In the genomic region with DNA sequence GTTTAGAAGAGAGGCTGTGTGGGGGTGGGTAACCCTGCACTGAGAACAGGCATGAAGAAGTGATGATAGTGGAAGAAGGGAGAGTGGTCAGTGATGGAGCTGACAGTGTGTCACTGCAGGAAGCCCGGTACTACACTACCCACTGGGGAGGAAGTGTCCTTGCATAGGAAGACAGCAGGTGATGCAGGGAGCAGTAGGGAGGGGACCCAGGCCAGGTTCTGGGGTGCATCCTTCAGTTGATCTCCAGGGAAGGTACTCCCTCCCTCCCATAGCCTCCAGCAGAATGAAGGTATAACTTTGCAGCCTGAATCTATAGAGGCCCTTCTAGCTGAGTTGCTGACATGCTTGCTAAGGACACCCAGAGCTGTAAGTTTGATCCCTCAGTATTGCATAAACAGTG, we compare ENCODE assay signal across 40 mouse cellular contexts. TPM values are rescaled to one million over a fixed set of nuclear protein-coding genes. Genes with fewer than 3 reads are reported as not detected.
"Had no signal": no experiment of that assay in that cellular context is flagged by ENCODE, and none has a peak within 500 bp of the region (broad histone marks: within the 10 kb centered on the region; RNA-seq: fewer than 3 reads in every experiment).

No protein-coding gene starts in this region.

- DNase-seq: cerebellum, adult 2 months; cerebellum, adult 8-10 months; cerebellum, adult 9-10 months; cerebellum, adult 9-11 months; cerebellum, postnatal 10 days; cerebellum, postnatal 14 days; cerebellum, postnatal 25 days; cerebellum, postnatal 36 days; embryo, embryonic 11 days; forebrain, postnatal 0 days; gastrocnemius, adult 2 months; gastrocnemius, postnatal 10 days; gastrocnemius, postnatal 14 days; gastrocnemius, postnatal 25 days; gastrocnemius, postnatal 36 days; heart, adult 18-20 months; heart, adult 2 months had no signal

- H3K4me3 ChIP-seq: embryonic facial prominence, embryonic 10.5 days; embryonic facial prominence, embryonic 12.5 days; embryonic facial prominence, embryonic 13.5 days; embryonic facial prominence, embryonic 15.5 days; erythroblast, embryonic 14.5 days; forebrain, embryonic 10.5 days; forebrain, embryonic 12.5 days; forebrain, embryonic 13.5 days; forebrain, embryonic 15.5 days; gastrocnemius, adult 2 months; heart, adult 2 months had no signal

- H3K4me1 ChIP-seq: embryonic facial prominence, embryonic 10.5 days; embryonic facial prominence, embryonic 12.5 days; embryonic facial prominence, embryonic 13.5 days; embryonic facial prominence, embryonic 15.5 days; forebrain, embryonic 15.5 days had no signal

- ATAC-seq: forebrain, embryonic 13.5 days; forebrain, embryonic 14.5 days; forebrain, embryonic 15.5 days; forebrain, embryonic 16.5 days; forebrain, postnatal 0 days had no signal

- H3K9me3 ChIP-seq: embryonic facial prominence, embryonic 10.5 days; embryonic facial prominence, embryonic 12.5 days; embryonic facial prominence, embryonic 13.5 days; embryonic facial prominence, embryonic 15.5 days; forebrain, embryonic 10.5 days; forebrain, embryonic 12.5 days; forebrain, embryonic 13.5 days; forebrain, embryonic 15.5 days had no signal

- H3K27ac ChIP-seq: embryonic facial prominence, embryonic 10.5 days; embryonic facial prominence, embryonic 12.5 days; embryonic facial prominence, embryonic 13.5 days; embryonic facial prominence, embryonic 15.5 days; forebrain, embryonic 10.5 days; forebrain, embryonic 12.5 days; forebrain, embryonic 13.5 days; forebrain, embryonic 15.5 days; gastrocnemius, adult 2 months; heart, adult 2 months had no signal

- H3K36me3 ChIP-seq: embryonic facial prominence, embryonic 10.5 days; embryonic facial prominence, embryonic 12.5 days; embryonic facial prominence, embryonic 13.5 days; embryonic facial prominence, embryonic 15.5 days; forebrain, embryonic 10.5 days; forebrain, embryonic 12.5 days; forebrain, embryonic 15.5 days had no signal

- H3K27me3 ChIP-seq: embryonic facial prominence, embryonic 12.5 days; embryonic facial prominence, embryonic 13.5 days; embryonic facial prominence, embryonic 15.5 days; forebrain, embryonic 12.5 days; forebrain, embryonic 13.5 days; forebrain, embryonic 15.5 days had no signal

- H3K9ac ChIP-seq: embryonic facial prominence, embryonic 12.5 days; embryonic facial prominence, embryonic 13.5 days; embryonic facial prominence, embryonic 15.5 days; forebrain, embryonic 12.5 days; forebrain, embryonic 13.5 days; forebrain, embryonic 15.5 days; forebrain, postnatal 0 days had no signal

- H3K4me2 ChIP-seq: embryonic facial prominence, embryonic 12.5 days; embryonic facial prominence, embryonic 13.5 days; embryonic facial prominence, embryonic 15.5 days; forebrain, embryonic 12.5 days; forebrain, embryonic 13.5 days; forebrain, embryonic 15.5 days had no signal

RNA-seq across cellular contexts. Expression of a gene that starts 5.3 kb away (rescaled TPM):
- total RNA-seq: common myeloid progenitor, adult 5-6 weeks; forebrain, postnatal 0 days; gastrocnemius, adult 18-20 months; gastrocnemius, adult 2 months; gastrocnemius, adult 8-10 months; gastrocnemius, postnatal 10 days; gastrocnemius, postnatal 14 days; gastrocnemius, postnatal 25 days; gastrocnemius, postnatal 36 days; gastrocnemius, postnatal 4 days; granulocyte monocyte progenitor cell, adult 5-6 weeks; heart, adult 18-20 months; heart, adult 2 months; heart, adult 8-10 months had no signal
- polyA plus RNA-seq: cerebellum, adult 2 months; cortical plate, adult 2 months; embryonic facial prominence, embryonic 10.5 days; embryonic facial prominence, embryonic 11.5 days; embryonic facial prominence, embryonic 12.5 days; embryonic facial prominence, embryonic 13.5 days; embryonic facial prominence, embryonic 14.5 days; embryonic facial prominence, embryonic 15.5 days; erythroblast, embryonic 14.5 days; forebrain, embryonic 10.5 days; forebrain, embryonic 11.5 days; forebrain, embryonic 12.5 days; forebrain, embryonic 13.5 days; forebrain, embryonic 14.5 days; forebrain, embryonic 15.5 days; forebrain, embryonic 16.5 days; forebrain, postnatal 0 days; frontal cortex, adult 2 months; gonadal fat pad, adult 2 months; heart, adult 2 months had no signal

RNA-seq across cellular contexts. Expression of a gene that starts 15.5 kb away (rescaled TPM):
- total RNA-seq: common myeloid progenitor, adult 5-6 weeks; forebrain, postnatal 0 days; gastrocnemius, adult 18-20 months; gastrocnemius, adult 2 months; gastrocnemius, adult 8-10 months; gastrocnemius, postnatal 10 days; gastrocnemius, postnatal 14 days; gastrocnemius, postnatal 25 days; gastrocnemius, postnatal 36 days; gastrocnemius, postnatal 4 days; granulocyte monocyte progenitor cell, adult 5-6 weeks; heart, adult 18-20 months; heart, adult 2 months; heart, adult 8-10 months had no signal
- polyA plus RNA-seq: cerebellum, adult 2 months; cortical plate, adult 2 months; embryonic facial prominence, embryonic 10.5 days; embryonic facial prominence, embryonic 11.5 days; embryonic facial prominence, embryonic 12.5 days; embryonic facial prominence, embryonic 13.5 days; embryonic facial prominence, embryonic 14.5 days; embryonic facial prominence, embryonic 15.5 days; erythroblast, embryonic 14.5 days; forebrain, embryonic 10.5 days; forebrain, embryonic 11.5 days; forebrain, embryonic 12.5 days; forebrain, embryonic 13.5 days; forebrain, embryonic 14.5 days; forebrain, embryonic 15.5 days; forebrain, embryonic 16.5 days; forebrain, postnatal 0 days; frontal cortex, adult 2 months; gonadal fat pad, adult 2 months; heart, adult 2 months had no signal

RNA-seq across cellular contexts. Expression of a gene that starts 16.2 kb away (rescaled TPM):
- total RNA-seq: common myeloid progenitor, adult 5-6 weeks; forebrain, postnatal 0 days; gastrocnemius, adult 18-20 months; gastrocnemius, adult 2 months; gastrocnemius, adult 8-10 months; gastrocnemius, postnatal 10 days; gastrocnemius, postnatal 14 days; gastrocnemius, postnatal 25 days; gastrocnemius, postnatal 36 days; gastrocnemius, postnatal 4 days; granulocyte monocyte progenitor cell, adult 5-6 weeks; heart, adult 18-20 months; heart, adult 2 months; heart, adult 8-10 months had no signal
- polyA plus RNA-seq: cerebellum, adult 2 months; cortical plate, adult 2 months; embryonic facial prominence, embryonic 10.5 days; embryonic facial prominence, embryonic 11.5 days; embryonic facial prominence, embryonic 12.5 days; embryonic facial prominence, embryonic 13.5 days; embryonic facial prominence, embryonic 14.5 days; embryonic facial prominence, embryonic 15.5 days; erythroblast, embryonic 14.5 days; forebrain, embryonic 10.5 days; forebrain, embryonic 11.5 days; forebrain, embryonic 12.5 days; forebrain, embryonic 13.5 days; forebrain, embryonic 14.5 days; forebrain, embryonic 15.5 days; forebrain, embryonic 16.5 days; forebrain, postnatal 0 days; frontal cortex, adult 2 months; gonadal fat pad, adult 2 months; heart, adult 2 months had no signal

RNA-seq across cellular contexts. Expression of a gene that starts 30.9 kb away (rescaled TPM):
- total RNA-seq: common myeloid progenitor, adult 5-6 weeks; forebrain, postnatal 0 days; gastrocnemius, adult 18-20 months; gastrocnemius, adult 2 months; gastrocnemius, adult 8-10 months; gastrocnemius, postnatal 10 days; gastrocnemius, postnatal 14 days; gastrocnemius, postnatal 25 days; gastrocnemius, postnatal 36 days; gastrocnemius, postnatal 4 days; granulocyte monocyte progenitor cell, adult 5-6 weeks; heart, adult 18-20 months; heart, adult 2 months; heart, adult 8-10 months had no signal
- polyA plus RNA-seq: cerebellum, adult 2 months; cortical plate, adult 2 months; embryonic facial prominence, embryonic 10.5 days; embryonic facial prominence, embryonic 11.5 days; embryonic facial prominence, embryonic 12.5 days; embryonic facial prominence, embryonic 13.5 days; embryonic facial prominence, embryonic 14.5 days; embryonic facial prominence, embryonic 15.5 days; erythroblast, embryonic 14.5 days; forebrain, embryonic 10.5 days; forebrain, embryonic 11.5 days; forebrain, embryonic 12.5 days; forebrain, embryonic 13.5 days; forebrain, embryonic 14.5 days; forebrain, embryonic 15.5 days; forebrain, embryonic 16.5 days; forebrain, postnatal 0 days; frontal cortex, adult 2 months; gonadal fat pad, adult 2 months; heart, adult 2 months had no signal

RNA-seq across cellular contexts. Expression of a gene that starts 47.6 kb away (rescaled TPM):
- total RNA-seq: common myeloid progenitor, adult 5-6 weeks; forebrain, postnatal 0 days; gastrocnemius, adult 18-20 months; gastrocnemius, adult 2 months; gastrocnemius, adult 8-10 months; gastrocnemius, postnatal 10 days; gastrocnemius, postnatal 14 days; gastrocnemius, postnatal 25 days; gastrocnemius, postnatal 36 days; gastrocnemius, postnatal 4 days; granulocyte monocyte progenitor cell, adult 5-6 weeks; heart, adult 18-20 months; heart, adult 2 months; heart, adult 8-10 months had no signal
- polyA plus RNA-seq: cerebellum, adult 2 months; cortical plate, adult 2 months; embryonic facial prominence, embryonic 10.5 days; embryonic facial prominence, embryonic 11.5 days; embryonic facial prominence, embryonic 12.5 days; embryonic facial prominence, embryonic 13.5 days; embryonic facial prominence, embryonic 14.5 days; embryonic facial prominence, embryonic 15.5 days; erythroblast, embryonic 14.5 days; forebrain, embryonic 10.5 days; forebrain, embryonic 11.5 days; forebrain, embryonic 12.5 days; forebrain, embryonic 13.5 days; forebrain, embryonic 14.5 days; forebrain, embryonic 15.5 days; forebrain, embryonic 16.5 days; forebrain, postnatal 0 days; frontal cortex, adult 2 months; gonadal fat pad, adult 2 months; heart, adult 2 months had no signal
